In the genomic region with DNA sequence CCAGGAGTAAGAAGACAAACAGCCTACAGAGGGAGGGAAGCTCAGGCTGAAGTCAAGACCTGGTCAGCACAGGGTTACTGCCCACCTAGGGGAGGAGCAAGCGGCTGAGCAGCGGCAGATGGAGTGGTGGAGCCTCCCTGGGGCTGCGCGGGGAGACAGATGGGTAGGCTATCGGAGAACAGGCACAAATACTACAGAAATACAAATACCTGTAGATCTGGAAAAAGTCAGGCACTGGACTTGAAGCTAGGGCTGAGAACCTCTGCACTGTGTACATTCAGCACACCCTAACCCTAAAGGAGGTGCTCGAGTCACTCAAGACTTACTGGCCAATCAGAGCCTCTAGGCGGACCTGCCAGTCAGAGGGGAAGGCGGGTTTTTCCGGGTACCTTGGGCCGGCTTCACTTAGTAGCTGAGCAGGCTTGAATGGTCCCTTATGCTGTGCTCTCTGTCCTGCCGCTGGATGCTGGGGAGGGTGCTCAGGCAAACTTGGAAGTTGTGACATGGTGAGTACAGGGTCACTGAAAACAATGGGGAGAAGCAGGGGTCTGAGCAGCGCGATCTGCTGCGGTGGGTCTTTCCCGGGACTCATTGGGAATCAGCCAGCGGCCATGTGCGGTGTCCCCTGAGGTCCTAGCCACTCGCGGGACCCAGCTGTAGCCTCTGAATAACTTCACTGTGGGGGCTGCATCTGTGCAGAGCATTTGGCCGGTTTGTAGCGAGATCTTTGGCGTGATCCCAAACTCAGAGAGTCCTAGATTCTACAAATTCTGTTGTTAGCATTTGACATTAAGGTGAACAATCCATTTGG, we compare ENCODE assay signal across 8 mouse cellular contexts. TPM values are rescaled to one million over a fixed set of nuclear protein-coding genes. Genes with fewer than 3 reads are reported as not detected.
A peak's percentile ranks its signal among the peaks of the same experiment; 100 is the strongest.
DNase-seq lines count a peak whose midpoint lies in the region; ATAC-seq lines count a peak whose summit lies in the region.
"Not testable (repeated sequence)": the region's sequence is repeated elsewhere in the genome, so short reads cannot be mapped to it uniquely, and the experiment has no call there.

TSS of gene Gm15446 (plus strand) at position 140 of the 811 bp plus-strand sequence.

- DNase-seq in T-cell, adult 2 months (ENCODE audit: low spot score) = peak; percentile 78
- DNase-seq in cerebellum, postnatal 36 days = peak; percentile 86 to 88
- peak; percentile 87 to 93 for DNase-seq in frontal cortex, postnatal 36 days (ENCODE audit: low spot score in 2 of 2)
- peak; percentile 86 for DNase-seq in left cerebral cortex, adult 11 months (ENCODE audit: low spot score)
- peak; percentile 90 to 91 for DNase-seq in lung, postnatal 4 days
- peak; percentile 51 for DNase-seq in retina, postnatal 7 days (ENCODE audit: low read depth, low spot score)
- peak; percentile 74 for DNase-seq in urinary bladder, adult 2 months (ENCODE audit: low spot score)

- not testable (repeated sequence) for H3K4me1 ChIP-seq in hindbrain, embryonic 15.5 days (replicated peaks)

- H3K9me3 ChIP-seq in hindbrain, embryonic 15.5 days = not testable (repeated sequence)

- not testable (repeated sequence) for H3K36me3 ChIP-seq in hindbrain, embryonic 15.5 days

- peak within 1 kb of the TSS; percentile 61 for H3K4me3 ChIP-seq in hindbrain, embryonic 15.5 days

- under 1% methylated on average over 22 of the region's 22 CpGs for WGBS in hindbrain, embryonic 15.5 days

- peak within 1 kb of the TSS; percentile 68 for H3K4me2 ChIP-seq in hindbrain, embryonic 15.5 days

- ATAC-seq in hindbrain, embryonic 15.5 days (ENCODE audit: low FRiP score, low read depth) = peak; percentile 100

- H3K27ac ChIP-seq in hindbrain, embryonic 15.5 days (replicated peaks) = peak within 1 kb of the TSS; percentile 68

- peak within 1 kb of the TSS; percentile 53 for H3K9ac ChIP-seq in hindbrain, embryonic 15.5 days

- not testable (repeated sequence) for H3K27me3 ChIP-seq in hindbrain, embryonic 15.5 days

RNA-seq across cellular contexts. Expression of gene Gm15446, which starts in this region (rescaled TPM):
- 0.33 and 0.39 TPM in 2 replicates for polyA plus RNA-seq in hindbrain, embryonic 15.5 days (2015; fragmentation: Nextera tagmentation; extraction: Ambion mirVana)
- 0.06 and 0.10 TPM in 2 replicates for polyA plus RNA-seq in urinary bladder, adult 2 months (2012; rRNA removed)

Comparison
In these comparisons a context has a peak if more than half of its experiments do, and no peak if none do; other contexts are left out.
1. Peak in every context shown above with its lines: DNase-seq, ATAC-seq, H3K4me3 ChIP-seq and H3K27ac ChIP-seq.
2. Peak in ATAC-seq, H3K4me3 ChIP-seq, H3K27ac ChIP-seq, H3K9ac ChIP-seq and H3K4me2 ChIP-seq in hindbrain, embryonic 15.5 days; RNA of the gene not detected or under 1 TPM.
3. Peak in DNase-seq in urinary bladder, adult 2 months; RNA of the gene not detected or under 1 TPM.